Mouse (Mus musculus): ENCODE measurements around the gene Cbll1.

DNA sequence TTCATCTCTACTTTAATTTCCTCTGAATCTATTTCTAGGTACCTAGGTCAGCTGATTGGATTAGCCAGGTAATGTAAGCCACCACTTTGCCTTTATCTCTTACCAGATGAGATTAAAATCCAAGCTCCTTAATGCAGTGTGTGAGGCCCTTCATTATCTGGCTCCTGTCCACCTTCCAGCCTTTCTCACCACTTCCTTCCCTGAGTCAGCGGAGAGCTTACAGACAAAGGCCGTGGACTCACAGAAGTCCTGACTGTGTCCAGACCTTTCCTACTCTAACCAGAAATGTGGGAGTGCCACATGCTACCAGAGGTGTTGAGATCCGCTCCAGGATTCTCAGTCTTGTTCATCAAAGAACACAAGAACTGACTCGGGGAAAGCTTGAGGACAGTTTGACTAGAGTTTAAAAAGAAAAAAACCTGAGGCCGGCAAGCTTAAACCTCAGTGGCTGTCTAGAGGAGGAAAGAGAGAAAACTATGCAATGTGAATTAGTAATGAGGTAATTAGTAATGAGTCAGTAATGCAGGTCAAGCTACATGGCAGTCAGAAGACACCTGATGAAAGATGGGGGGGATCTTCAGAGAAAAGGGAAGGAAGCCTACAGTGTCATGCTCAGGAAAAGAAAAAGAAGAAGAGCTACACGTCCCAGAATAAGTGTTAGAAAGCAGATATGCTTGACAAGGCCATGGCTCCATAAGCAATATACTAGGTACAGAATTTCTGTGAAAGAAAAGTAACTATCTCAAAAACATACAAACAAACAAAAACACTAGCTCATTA is 14.5 kb upstream of the Cbll1 start:
- TF ChIP-seq POLR2A (IDR thresholded peaks at IDR 0.05; ENCODE audit: low read depth, low read length) (no peak), CTCF (conservative IDR thresholded peaks at IDR 0.05; ENCODE audit: insufficient read depth, insufficient read length, low read depth, low read length) (no peak)
